Mouse (Mus musculus): ENCODE data around the gene Gm21970.

Gene Gm21970

GRCm38 (mm10) chr16:91463400-91463799, 71.9 kb downstream of the Gm21970 start:
- DNase-seq (ENCODE audit: low read depth, low spot score): no peak

- no peak for DNase-seq (ENCODE audit: low read depth, low spot score)
These were observed 72.4 kb downstream of the Gm21970 start for GRCm38 (mm10) chr16:91463836-91464400.

GRCm38 (mm10) chr16:91464594-91465504, 73.3 kb downstream of the Gm21970 start:
- DNase-seq (ENCODE audit: low read depth, low spot score): peak; percentile 93

GRCm38 (mm10) chr16:91465505-91466240, 74.2 kb downstream of the Gm21970 start:
- DNase-seq (ENCODE audit: low read depth, low spot score): no peak

- no peak for DNase-seq (ENCODE audit: low read depth, low spot score)
These were observed 75.0 kb downstream of the Gm21970 start for GRCm38 (mm10) chr16:91466566-91466965.

All from c-Kit-negative CD71-positive TER-119-positive erythroid progenitor cells, embryonic 14.5 days (primary cell).